Mouse (Mus musculus) stomach, postnatal 0 days (tissue): ENCODE measurements around the gene Rad17.

Experiments used
- CTCF ChIP-seq: IDR thresholded peaks from 2 replicates; pipeline ENCODE4 v1.5.1; 2016; ENCODE audit warnings: antibody characterized with exemption, low read depth, mild to moderate bottlenecking, moderate library complexity
- EP300 ChIP-seq: optimal IDR thresholded peaks from 2 replicates; pipeline ENCODE3; 2016; ENCODE audit warnings: antibody characterized with exemption

GRCm38 (mm10) chr13:100698866-100699265 is 48.0 kb upstream of the Rad17 start:
- TF ChIP-seq CTCF (no peak), EP300 (no peak)
